Mouse (Mus musculus): Measurements from ENCODE around the gene Aunip.

GRCm38 (mm10) chr4:134481270-134481669, 29.5 kb upstream of the Aunip start:
- no peak for TF ChIP-seq CTCF (IDR thresholded peaks at IDR 0.05; ENCODE audit: low read depth, low read length)
- TF ChIP-seq TAL1 (conservative IDR thresholded peaks at IDR 0.05; ENCODE audit: low read depth, low read length): no peak
- no peak for TF ChIP-seq POLR2AphosphoS5 (IDR thresholded peaks at IDR 0.05; ENCODE audit: insufficient replicate concordance, low read depth, low read length)
- TF ChIP-seq GATA1 (IDR thresholded peaks at IDR 0.05; ENCODE audit: borderline replicate concordance, low read length): no peak

Data from G1E (cell line).